Mouse (Mus musculus): ENCODE results near the gene Nol7. TPM values are rescaled to one million over a fixed set of nuclear protein-coding genes. Genes with fewer than 3 reads are reported as not detected.

The Nol7 gene
- polyA plus RNA-seq, 1 experiment: 465 TPM

DNA sequence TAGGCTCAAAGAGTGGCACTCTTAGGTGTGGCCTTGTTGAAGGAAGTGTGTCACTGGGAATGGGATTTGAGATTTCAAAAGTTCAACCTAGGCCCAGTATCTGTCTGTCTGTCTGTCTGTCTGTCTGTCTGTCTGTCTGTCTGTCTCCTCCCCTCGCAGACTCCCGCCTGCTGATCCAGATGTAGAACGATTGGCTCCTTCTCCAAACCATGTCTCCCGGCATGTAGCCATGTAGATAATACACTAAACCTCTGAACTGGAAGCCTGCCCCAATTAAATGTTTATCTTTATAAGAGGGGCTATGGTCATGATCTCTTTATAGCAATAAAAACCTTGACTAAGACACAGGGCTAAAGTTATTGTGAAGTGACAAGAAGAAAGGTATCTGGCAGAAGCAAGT is 47.6 kb downstream of the Nol7 start:
- Histone ChIP-seq H3K4me3 (ENCODE audit: insufficient read depth, low read depth, low read length) (no peak overlapping the region), H3K27ac (ENCODE audit: insufficient read depth, low read depth, low read length) (no peak overlapping the region), H3K4me1 (ENCODE audit: control insufficient read depth, insufficient read depth, low read length) (peaks cover 2% of the 10 kb centered on the region; the same call in 1 of the 2 replicates)
- WGBS: 91% methylated on average over 4 of the region's 4 CpGs
- TF ChIP-seq POLR2A (IDR thresholded peaks at IDR 0.05; ENCODE audit: insufficient read depth, low read depth, low read length) (no peak), CTCF (IDR thresholded peaks at IDR 0.05; ENCODE audit: insufficient read depth, low read depth, low read length) (no peak)

DNA sequence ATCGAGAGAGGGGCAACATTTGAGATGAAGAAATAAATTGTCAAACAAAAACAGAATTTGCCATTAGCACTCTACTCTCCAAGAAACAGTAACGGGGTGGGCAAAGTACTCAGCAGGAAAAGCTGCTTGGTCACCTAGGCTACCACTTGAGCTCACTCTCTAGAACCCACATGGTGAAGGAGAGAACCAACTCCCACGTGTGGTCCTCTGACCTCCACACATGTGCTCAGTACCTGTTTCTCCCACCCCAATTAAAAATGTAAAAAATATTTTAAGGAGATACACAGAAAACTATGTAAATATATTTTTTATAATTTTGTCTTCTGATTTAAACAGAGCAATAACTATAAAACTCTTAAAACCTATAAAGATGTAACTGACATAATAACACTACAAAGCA is 49.5 kb downstream of the Nol7 start:
- no peak overlapping the region for H3K4me3 ChIP-seq (ENCODE audit: insufficient read depth, low read depth, low read length)
- H3K27ac ChIP-seq (ENCODE audit: insufficient read depth, low read depth, low read length): no peak overlapping the region
- 69% methylated on average over 3 of the region's 3 CpGs for WGBS
- TF ChIP-seq POLR2A (IDR thresholded peaks at IDR 0.05; ENCODE audit: insufficient read depth, low read depth, low read length) (no peak), CTCF (IDR thresholded peaks at IDR 0.05; ENCODE audit: insufficient read depth, low read depth, low read length) (no peak)
- H3K4me1 ChIP-seq (ENCODE audit: control insufficient read depth, insufficient read depth, low read length): peaks cover 2% of the 10 kb centered on the region; the same call in 1 of the 2 replicates

DNA sequence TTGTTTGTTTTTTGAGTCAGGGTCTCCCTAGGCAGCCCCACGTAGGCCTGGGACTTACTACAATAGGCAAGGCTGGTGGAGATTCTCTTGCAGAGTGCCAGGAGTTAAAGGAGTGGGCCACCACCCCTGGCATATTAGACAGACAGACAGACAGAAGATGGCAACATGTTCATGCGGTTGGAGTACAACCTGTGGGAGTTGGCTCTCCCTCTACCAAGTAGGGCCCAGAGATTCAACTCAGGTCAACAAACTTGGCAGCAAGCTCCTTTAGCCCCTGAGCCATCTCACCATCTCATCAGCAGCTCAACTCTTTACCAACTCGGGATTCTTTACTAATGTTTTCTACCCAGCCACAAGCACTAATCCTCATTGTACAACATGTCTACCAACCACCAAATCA is 52.5 kb downstream of the Nol7 start:
- no peak overlapping the region for H3K27ac ChIP-seq (ENCODE audit: insufficient read depth, low read depth, low read length)
- H3K4me3 ChIP-seq (ENCODE audit: insufficient read depth, low read depth, low read length): no peak overlapping the region
- H3K4me1 ChIP-seq (ENCODE audit: control insufficient read depth, insufficient read depth, low read length): peaks cover 4% of the 10 kb centered on the region
- 86% methylated on average over 3 of the region's 3 CpGs for WGBS
- no peak for TF ChIP-seq CTCF (IDR thresholded peaks at IDR 0.05; ENCODE audit: insufficient read depth, low read depth, low read length)
- no peak for TF ChIP-seq POLR2A (IDR thresholded peaks at IDR 0.05; ENCODE audit: insufficient read depth, low read depth, low read length)

DNA sequence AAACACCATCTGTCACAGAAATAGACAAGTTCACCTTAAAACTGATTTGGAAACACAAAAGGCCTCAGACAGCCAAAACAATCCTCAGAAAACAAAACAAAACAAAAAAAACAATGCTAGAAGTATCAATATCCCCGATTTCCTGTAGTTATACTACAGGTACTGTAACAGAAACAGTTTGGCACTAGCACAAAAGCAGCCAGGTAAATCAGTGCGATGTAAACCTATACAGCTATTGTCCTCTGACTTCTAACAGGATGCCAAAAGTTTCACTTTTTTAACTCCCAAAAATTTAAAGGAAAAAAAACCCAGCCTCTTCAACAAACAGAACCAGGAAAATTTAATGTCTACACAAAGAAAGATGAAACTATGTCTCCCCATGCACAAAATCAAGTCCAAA is 54.0 kb downstream of the Nol7 start:
- Histone ChIP-seq H3K4me1 (ENCODE audit: control insufficient read depth, insufficient read depth, low read length) (peaks cover 2% of the 10 kb centered on the region; the same call in 1 of the 2 replicates), H3K4me3 (ENCODE audit: insufficient read depth, low read depth, low read length) (no peak overlapping the region), H3K27ac (ENCODE audit: insufficient read depth, low read depth, low read length) (no peak overlapping the region)
- 79% methylated on average over 2 of the region's 2 CpGs for WGBS
- TF ChIP-seq POLR2A (IDR thresholded peaks at IDR 0.05; ENCODE audit: insufficient read depth, low read depth, low read length): no peak
- TF ChIP-seq CTCF (IDR thresholded peaks at IDR 0.05; ENCODE audit: insufficient read depth, low read depth, low read length): no peak

GRCm38 (mm10) chr13:43452843-43453605 is 54.8 kb downstream of the Nol7 start:
- TF ChIP-seq CTCF (IDR thresholded peaks at IDR 0.05; ENCODE audit: insufficient read depth, low read depth, low read length): no peak
- TF ChIP-seq POLR2A (IDR thresholded peaks at IDR 0.05; ENCODE audit: insufficient read depth, low read depth, low read length): no peak
- whole genome bisulfite sequencing: 40% methylated on average over 7 of the region's 7 CpGs
- Histone ChIP-seq H3K4me3 (ENCODE audit: insufficient read depth, low read depth, low read length) (no peak overlapping the region), H3K27ac (ENCODE audit: insufficient read depth, low read depth, low read length) (no peak overlapping the region), H3K4me1 (ENCODE audit: control insufficient read depth, insufficient read depth, low read length) (peaks cover 2% of the 10 kb centered on the region; the same call in 1 of the 2 replicates)

- WGBS: 77% methylated on average over 7 of the region's 7 CpGs
- no peak for TF ChIP-seq POLR2A (IDR thresholded peaks at IDR 0.05; ENCODE audit: insufficient read depth, low read depth, low read length)
- Histone ChIP-seq H3K4me3 (ENCODE audit: insufficient read depth, low read depth, low read length) (no peak overlapping the region), H3K27ac (ENCODE audit: insufficient read depth, low read depth, low read length) (no peak overlapping the region), H3K4me1 (ENCODE audit: control insufficient read depth, insufficient read depth, low read length) (peaks cover 2% of the 10 kb centered on the region; the same call in 1 of the 2 replicates)
Measured at GRCm38 (mm10) chr13:43454431-43454830, 56.2 kb downstream of the Nol7 start.

Other genes with a start within 250 kb of the Nol7 start
- not detected in 2 replicates for gene Tbc1d7, start 226.9 kb upstream of the Nol7 start, polyA plus RNA-seq (2012; ENCODE audit: insufficient read depth, insufficient read length, low replicate concordance, missing spikeins)
- gene Gfod1, start 94.2 kb upstream of the Nol7 start, polyA plus RNA-seq (2012; ENCODE audit: insufficient read depth, insufficient read length, low replicate concordance, missing spikeins): not detected in 2 replicates
- not detected in 2 replicates for gene Sirt5, start 32.9 kb upstream of the Nol7 start, polyA plus RNA-seq (2012; ENCODE audit: insufficient read depth, insufficient read length, low replicate concordance, missing spikeins)
- 568 TPM in 1 of 2 replicates, not detected in the other for gene Ranbp9, start 82.9 kb downstream of the Nol7 start, polyA plus RNA-seq (2012; ENCODE audit: insufficient read depth, insufficient read length, low replicate concordance, missing spikeins)
- not detected in 2 replicates for gene Mcur1, start 161.8 kb downstream of the Nol7 start, polyA plus RNA-seq (2012; ENCODE audit: insufficient read depth, insufficient read length, low replicate concordance, missing spikeins)
- gene Rnf182, start 217.3 kb downstream of the Nol7 start, polyA plus RNA-seq (2012; ENCODE audit: insufficient read depth, insufficient read length, low replicate concordance, missing spikeins): not detected in 2 replicates